Mouse (Mus musculus) bone marrow, adult 2 months (tissue): ENCODE measurements around the gene Gm5150.

Experiments
- CTCF ChIP-seq: fragments of 200-500 bp; IDR thresholded peaks from 2 replicates; pipeline ENCODE4 v1.5.1; 2011; ENCODE audit warnings: low read length, control low read depth; ENCODE audit not compliant: control insufficient read depth, insufficient read depth
- POLR2A ChIP-seq: fragments of 200-500 bp; IDR thresholded peaks from 2 replicates; pipeline ENCODE4 v1.6.1; 2011; ENCODE audit warnings: low read depth, mild to moderate bottlenecking, control low read depth, low read length, borderline replicate concordance; ENCODE audit not compliant: control insufficient read depth

- no peak for TF ChIP-seq POLR2A
- TF ChIP-seq CTCF, result peak; percentile 52
Measured at GRCm38 (mm10) chr3:16043315-16043714, 37.1 kb upstream of the Gm5150 start.
